Mouse (Mus musculus) leukemia stem cell, adult 10-12 weeks (primary cell): ENCODE measurements around the gene Pola1. TPM values are rescaled to one million over a fixed set of nuclear protein-coding genes. Genes with fewer than 3 reads are reported as not detected.

Source experiments
- polyA plus RNA-seq: library from polyadenylated mRNA; stranded (reverse); fragments of >175 nt; gene quantifications from 2 replicates; pipeline ENCODE4 v1.2.3, GENCODE M21; 2012; ENCODE audit warnings: low replicate concordance

The Pola1 gene
- 0.51 and 9.1 TPM in 2 replicates for polyA plus RNA-seq

GRCm38 (mm10) chrX:93631657-93632449 lies at the start of gene Pola1:
Pola1 (minus strand) TSS chrX:93632155.

DNA sequence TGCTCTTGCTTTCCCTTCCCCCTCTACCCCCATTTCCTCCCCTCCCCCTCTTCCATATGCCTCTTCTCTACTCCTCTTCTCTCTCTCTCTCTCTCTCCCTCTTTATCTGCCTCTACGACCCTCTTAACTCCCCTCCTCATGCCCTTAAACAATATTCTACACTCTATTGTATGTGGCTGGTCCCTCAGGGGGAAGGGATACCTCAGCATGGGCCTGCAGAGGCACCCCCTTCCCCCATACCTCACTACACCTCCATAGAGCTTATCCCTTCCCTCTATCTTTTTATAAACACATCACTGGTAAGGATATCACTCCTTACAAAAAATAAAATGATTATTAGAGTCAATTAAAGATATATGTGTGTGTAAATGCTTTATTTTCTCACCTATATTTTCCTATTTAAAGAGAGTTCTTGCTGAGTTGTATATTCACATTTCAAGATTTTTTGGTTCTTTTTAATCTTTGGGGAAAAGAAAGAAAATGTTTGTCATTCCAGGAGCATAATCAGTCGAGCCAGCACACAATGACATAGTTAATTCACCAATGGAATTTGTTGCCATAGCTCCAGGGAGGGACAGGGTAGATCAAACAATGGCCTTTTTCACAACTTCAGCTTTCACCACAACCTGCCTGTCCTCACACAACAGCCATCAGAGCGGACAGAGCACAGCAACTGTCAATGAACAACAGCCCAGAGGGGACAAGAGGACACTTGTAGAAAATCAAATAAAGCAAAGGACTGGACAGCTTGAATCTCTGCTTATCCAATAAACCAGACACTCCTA lies 22.5 kb upstream of the Pola1 start, which contains the start of gene Pcyt1b:
Gene Pcyt1b (plus strand): TSS at position 646 of the 785 bp plus-strand sequence.

GRCm38 (mm10) chrX:93286291-93286893 lies 345.6 kb downstream of the Pola1 start, which contains the start of gene Arx:
Arx (plus strand) TSS chrX:93286445.

Other genes with a start within 250 kb of the Pola1 start
- gene Pcyt1b, start 22.7 kb upstream of the Pola1 start, polyA plus RNA-seq, result 1.3 and 10.6 TPM in 2 replicates
- 8.4 and 18.3 TPM in 2 replicates for gene Pdk3, start 200.0 kb upstream of the Pola1 start, polyA plus RNA-seq